Mouse (Mus musculus) embryonic facial prominence, embryonic 10.5 days (tissue): ENCODE measurements around the gene Rbbp8nl. TPM values are rescaled to one million over a fixed set of nuclear protein-coding genes. Genes with fewer than 3 reads are reported as not detected.
"Not testable (repeated sequence)": the region's sequence is repeated elsewhere in the genome, so short reads cannot be mapped to it uniquely, and the experiment has no call there.

ENCODE experiments used
- DNase-seq: peaks from one replicate; pipeline ENCODE4 v3.0.0-alpha.2; 2017; ENCODE audit warnings: low spot score
- H3K27ac ChIP-seq: fragments of 300-500 bp; sonication (generic); replicated peaks from 2 replicates; pipeline ENCODE4 v1.5.1; 2016; ENCODE audit warnings: mild to moderate bottlenecking
- H3K27me3 ChIP-seq: fragments of 300-500 bp; sonication (generic); replicated peaks from 2 replicates; pipeline ENCODE4 v1.6.1; 2016; ENCODE audit warnings: low read depth, mild to moderate bottlenecking; ENCODE audit not compliant: poor library complexity, severe bottlenecking
- H3K36me3 ChIP-seq: fragments of 300-500 bp; sonication (generic); replicated peaks from 2 replicates; pipeline ENCODE4 v1.6.1; 2016; ENCODE audit warnings: mild to moderate bottlenecking, moderate library complexity
- H3K4me1 ChIP-seq: fragments of 300-500 bp; sonication (generic); 2 replicates; pipeline ENCODE4 v1.6.1; 2016
- H3K4me3 ChIP-seq: fragments of 300-500 bp; sonication (generic); 2 replicates; pipeline ENCODE4 v1.5.1; 2016; ENCODE audit warnings: mild to moderate bottlenecking, moderate library complexity
- H3K9me3 ChIP-seq: fragments of 300-500 bp; sonication (generic); 2 replicates; pipeline ENCODE4 v1.6.1; 2016; ENCODE audit warnings: mild to moderate bottlenecking
- WGBS: fragments of 180-500 bp; shearing (Covaris S2); methylation state at CpG from one replicate; pipeline ENCODE4 v1.1.7; 2016; 5-methylcytosine and 5-hydroxymethylcytosine counted together
- polyA plus RNA-seq: library from polyadenylated mRNA; unstranded; fragments of >200 nt; fragmentation: Nextera tagmentation; extraction: Ambion mirVana; gene quantifications from 2 replicates; pipeline ENCODE4 v1.2.1, GENCODE M21; 2016

Gene Rbbp8nl
- polyA plus RNA-seq, 1 experiment from 2014 or later: 0.92 TPM

GRCm38 (mm10) chr2:180261901-180262300 is 27.8 kb downstream of the Rbbp8nl start:
- Histone ChIP-seq H3K4me1 (peaks cover 14% of the 10 kb centered on the region), H3K27ac (no peak overlapping the region), H3K4me3 (no peak overlapping the region), H3K27me3 (no peaks in the 10 kb centered on the region), H3K36me3 (peaks cover 82% of the 10 kb centered on the region), H3K9me3 (no peaks in the 10 kb centered on the region)
- DNase-seq: no peak
- WGBS: 92% methylated on average over 7 of the region's 7 CpGs

GRCm38 (mm10) chr2:180260610-180261480 is 28.8 kb downstream of the Rbbp8nl start:
- no peak overlapping the region for H3K4me3 ChIP-seq
- H3K36me3 ChIP-seq: peaks cover 72% of the 10 kb centered on the region
- H3K9me3 ChIP-seq: no peaks in the 10 kb centered on the region
- 60% methylated on average over 8 of the region's 8 CpGs for WGBS
- H3K27me3 ChIP-seq: no peaks in the 10 kb centered on the region
- peaks cover 23% of the 10 kb centered on the region for H3K4me1 ChIP-seq
- no peak overlapping the region for H3K27ac ChIP-seq
- peak; percentile 22 for DNase-seq

- Histone ChIP-seq H3K36me3 (peaks cover 72% of the 10 kb centered on the region), H3K4me1 (peaks cover 25% of the 10 kb centered on the region)
- not testable (repeated sequence) for DNase-seq, H3K4me3 ChIP-seq, H3K27me3 ChIP-seq, H3K9me3 ChIP-seq, H3K27ac ChIP-seq
- WGBS: 73% methylated on average over 17 of the region's 17 CpGs
These were observed 29.7 kb downstream of the Rbbp8nl start for GRCm38 (mm10) chr2:180259826-180260609.

GRCm38 (mm10) chr2:180258951-180259484 is 30.7 kb downstream of the Rbbp8nl start:
- not testable (repeated sequence) for H3K9me3 ChIP-seq, H3K27me3 ChIP-seq, H3K27ac ChIP-seq, DNase-seq
- Histone ChIP-seq H3K4me1 (peaks cover 25% of the 10 kb centered on the region), H3K36me3 (peaks cover 62% of the 10 kb centered on the region), H3K4me3 (0 out of 2 replicates have a peak overlapping the region, but pooled peaks have one; percentile 12)
- 81% methylated on average over 10 of the region's 10 CpGs for WGBS

- Histone ChIP-seq H3K4me1 (peaks cover 25% of the 10 kb centered on the region), H3K4me3 (peak overlapping the region; percentile 85), H3K27ac (peak overlapping the region; percentile 92), H3K9me3 (no peaks in the 10 kb centered on the region), H3K27me3 (no peaks in the 10 kb centered on the region), H3K36me3 (peaks cover 54% of the 10 kb centered on the region)
- 55% methylated on average over 11 of the region's 11 CpGs for WGBS
- no peak for DNase-seq
These were observed 31.5 kb downstream of the Rbbp8nl start for GRCm38 (mm10) chr2:180257963-180258865.

GRCm38 (mm10) chr2:180257001-180257521 is 32.6 kb downstream of the Rbbp8nl start, which contains the start of gene Rps21:
Gene Rps21, plus strand, starts transcription at chr2:180257377.
- peak; percentile 98 for DNase-seq
- Histone ChIP-seq H3K36me3 (peaks cover 43% of the 10 kb centered on the region), H3K9me3 (no peaks in the 10 kb centered on the region), H3K27ac (peak within 1 kb of the TSS; percentile 92), H3K27me3 (no peaks in the 10 kb centered on the region), H3K4me1 (peaks cover 25% of the 10 kb centered on the region), H3K4me3 (peak within 1 kb of the TSS; percentile 85)
- WGBS: under 1% methylated on average over 38 of the region's 38 CpGs

- Histone ChIP-seq H3K36me3 (peaks cover 36% of the 10 kb centered on the region), H3K27me3 (no peaks in the 10 kb centered on the region), H3K9me3 (no peaks in the 10 kb centered on the region), H3K4me1 (peaks cover 25% of the 10 kb centered on the region), H3K4me3 (peak overlapping the region; percentile 85), H3K27ac (peak overlapping the region; percentile 92)
- DNase-seq: no peak
- 26% methylated on average over 26 of the region's 26 CpGs for WGBS
These were observed 33.2 kb downstream of the Rbbp8nl start for GRCm38 (mm10) chr2:180256296-180257000.

GRCm38 (mm10) chr2:180255701-180256100 is 34.0 kb downstream of the Rbbp8nl start:
- peak overlapping the region; percentile 85 for H3K4me3 ChIP-seq
- H3K36me3 ChIP-seq: peaks cover 29% of the 10 kb centered on the region
- H3K27me3 ChIP-seq: no peaks in the 10 kb centered on the region
- 92% methylated on average over 9 of the region's 9 CpGs for WGBS
- no peaks in the 10 kb centered on the region for H3K9me3 ChIP-seq
- H3K27ac ChIP-seq: 0 out of 2 replicates have a peak overlapping the region, but pooled peaks have one; percentile 92
- no peak for DNase-seq
- peaks cover 29% of the 10 kb centered on the region for H3K4me1 ChIP-seq

- no peaks in the 10 kb centered on the region for H3K27me3 ChIP-seq
These were observed 35.1 kb downstream of the Rbbp8nl start for GRCm38 (mm10) chr2:180254436-180255209.

GRCm38 (mm10) chr2:180251838-180252237 is 37.8 kb downstream of the Rbbp8nl start:
- H3K27me3 ChIP-seq: no peaks in the 10 kb centered on the region
- H3K4me1 ChIP-seq: peaks cover 19% of the 10 kb centered on the region
- WGBS: 50% methylated on average over 3 of the region's 3 CpGs
- no peaks in the 10 kb centered on the region for H3K9me3 ChIP-seq
- no peak for DNase-seq
- no peak overlapping the region for H3K27ac ChIP-seq
- no peak overlapping the region for H3K4me3 ChIP-seq
- H3K36me3 ChIP-seq: no peaks in the 10 kb centered on the region

More at GRCm38 (mm10) chr2:180254436-180255209, 35.1 kb downstream of the Rbbp8nl start:
- WGBS: 90% methylated on average over 5 of the region's 5 CpGs
- Histone ChIP-seq H3K27ac (no peak overlapping the region), H3K9me3 (no peaks in the 10 kb centered on the region), H3K36me3 (peaks cover 18% of the 10 kb centered on the region), H3K4me3 (no peak overlapping the region), H3K4me1 (peaks cover 29% of the 10 kb centered on the region)
- no peak for DNase-seq
